Mouse (Mus musculus) kidney, embryonic 16.5 days (tissue): ENCODE measurements around the gene Scgb2a2. TPM values are rescaled to one million over a fixed set of nuclear protein-coding genes. Genes with fewer than 3 reads are reported as not detected.
"Not testable (repeated sequence)": the region's sequence is repeated elsewhere in the genome, so short reads cannot be mapped to it uniquely, and the experiment has no call there.

Experiments used
- ATAC-seq: fragments of 200-750 bp; cut with Nextera tagmentation; 2 replicates; pipeline ENCODE4 v1.8.0; 2017; ENCODE audit warnings: moderate TSS enrichment; ENCODE audit not compliant: low FRiP score, low TSS enrichment
- H3K27ac ChIP-seq: fragments of 300-500 bp; sonication (generic); 2 replicates; pipeline ENCODE4 v1.5.1; 2014; ENCODE audit warnings: low read length
- H3K27me3 ChIP-seq: fragments of 300-500 bp; sonication (generic); 2 replicates; pipeline ENCODE4 v1.6.1; 2014; ENCODE audit warnings: low read length, control low read depth, mixed read lengths; ENCODE audit not compliant: insufficient read depth
- H3K36me3 ChIP-seq: fragments of 300-500 bp; sonication (generic); 2 replicates; pipeline ENCODE4 v1.6.1; 2014; ENCODE audit warnings: low read length, control low read depth, mixed read lengths; ENCODE audit not compliant: insufficient read depth
- H3K4me1 ChIP-seq: fragments of 300-500 bp; sonication (generic); 2 replicates; pipeline ENCODE4 v1.6.1; 2014; ENCODE audit warnings: low read length, control low read depth, mixed read lengths; ENCODE audit not compliant: insufficient read depth
- H3K4me2 ChIP-seq: fragments of 300-500 bp; sonication (generic); replicated peaks from 2 replicates; pipeline ENCODE4 v1.6.1; 2014; ENCODE audit warnings: low read depth, low read length
- H3K4me3 ChIP-seq: fragments of 300-500 bp; sonication (generic); 2 replicates; pipeline ENCODE4 v1.5.1; 2014; ENCODE audit warnings: mild to moderate bottlenecking, low read length
- H3K9ac ChIP-seq: fragments of 300-500 bp; sonication (generic); replicated peaks from 2 replicates; pipeline ENCODE4 v1.6.1; 2014; ENCODE audit warnings: low read length
- H3K9me3 ChIP-seq: fragments of 300-500 bp; sonication (generic); 2 replicates; pipeline ENCODE4 v1.6.1; 2016; ENCODE audit warnings: low read length, control low read depth
- WGBS: fragments of 180-500 bp; shearing (Covaris S2); extraction: QIAGEN DNeasy Blood & Tissue Kit; methylation state at CpG from one replicate; pipeline ENCODE4 v1.1.7; 2014; 5-methylcytosine and 5-hydroxymethylcytosine counted together
- polyA plus RNA-seq: library from polyadenylated mRNA; unstranded; fragments of >200 nt; fragmentation: Nextera tagmentation; extraction: Ambion mirVana; gene quantifications from 2 replicates; pipeline ENCODE4 v1.2.1, GENCODE M21; 2015

The Scgb2a2 gene
- not detected in 2 replicates for polyA plus RNA-seq

DNA sequence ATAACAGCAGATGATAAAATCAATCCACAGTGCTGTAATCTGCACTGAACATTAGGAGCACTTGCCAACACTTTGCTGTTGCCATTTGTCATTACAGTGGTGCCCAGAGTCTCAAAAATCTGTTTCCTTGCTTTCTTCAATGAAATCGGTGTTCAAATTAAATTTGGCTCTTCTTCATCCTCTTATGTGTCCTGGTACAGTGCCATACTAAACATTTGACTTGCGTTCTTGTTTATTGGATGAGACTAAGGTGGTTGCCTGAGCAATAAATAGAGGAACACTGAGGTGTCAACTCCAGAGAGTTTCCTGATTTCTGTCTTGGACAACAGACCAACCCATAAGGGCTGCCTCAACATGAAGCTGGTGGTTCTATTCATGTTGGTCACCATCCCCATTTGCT lies at the start of gene Scgb2a2:
Gene Scgb2a2 (plus strand): TSS at position 301 of the 400 bp plus-strand sequence.
- Histone ChIP-seq H3K36me3 (no peaks in the 10 kb centered on the region), H3K27me3 (no peaks in the 10 kb centered on the region), H3K4me3 (no peak within 1 kb of the TSS), H3K9ac (no peak within 1 kb of the TSS), H3K27ac (no peak within 1 kb of the TSS), H3K9me3 (no peaks in the 10 kb centered on the region), H3K4me1 (no peaks in the 10 kb centered on the region), H3K4me2 (no peak within 1 kb of the TSS)
- WGBS = 83% methylated on average over 2 of the region's 2 CpGs
- ATAC-seq = no peak

DNA sequence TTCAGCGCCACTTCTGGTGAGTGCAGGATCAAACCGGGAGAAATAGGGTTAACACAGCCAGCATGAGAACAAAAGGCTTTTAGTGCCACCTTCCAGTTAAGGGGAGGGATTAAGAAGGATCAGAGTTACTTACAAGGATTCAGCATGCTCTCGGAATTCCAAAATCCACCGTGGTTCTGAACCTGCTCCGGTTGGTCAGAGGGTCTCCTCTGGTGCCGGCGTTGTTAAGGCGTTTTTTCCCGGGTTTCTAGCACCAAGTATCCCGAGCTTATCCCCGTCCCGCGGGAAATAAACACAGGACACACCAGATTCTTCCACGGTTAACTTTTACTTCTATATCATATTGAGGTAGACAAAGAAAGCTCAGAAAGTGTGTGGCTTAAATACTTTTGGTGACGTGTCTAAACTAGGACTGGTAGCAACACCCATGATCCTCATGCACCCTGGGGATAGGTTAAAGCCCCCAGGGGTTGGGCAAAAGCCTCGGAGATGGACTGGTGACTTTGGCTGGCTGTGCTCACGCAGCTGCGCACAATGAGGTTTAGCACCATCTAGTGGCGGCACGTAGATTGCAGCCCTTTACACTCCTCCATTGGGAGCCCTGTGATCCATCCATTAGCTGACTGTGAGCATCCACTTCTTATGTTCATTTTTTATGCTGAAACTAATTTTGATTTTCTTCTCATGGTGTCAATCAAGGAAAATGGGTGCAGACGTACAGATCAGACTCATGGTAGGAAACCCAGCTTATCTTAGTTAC lies 10.6 kb upstream of the Scgb2a2 start:
- H3K9ac ChIP-seq, H3K36me3 ChIP-seq, H3K9me3 ChIP-seq, H3K27ac ChIP-seq, H3K4me1 ChIP-seq, H3K27me3 ChIP-seq: not testable (repeated sequence)
- ATAC-seq = peak; percentile 93
- Histone ChIP-seq H3K4me3 (peak overlapping the region; percentile 37), H3K4me2 (peak overlapping the region; percentile 33)
- WGBS = 12% methylated on average over 18 of the region's 21 CpGs

DNA sequence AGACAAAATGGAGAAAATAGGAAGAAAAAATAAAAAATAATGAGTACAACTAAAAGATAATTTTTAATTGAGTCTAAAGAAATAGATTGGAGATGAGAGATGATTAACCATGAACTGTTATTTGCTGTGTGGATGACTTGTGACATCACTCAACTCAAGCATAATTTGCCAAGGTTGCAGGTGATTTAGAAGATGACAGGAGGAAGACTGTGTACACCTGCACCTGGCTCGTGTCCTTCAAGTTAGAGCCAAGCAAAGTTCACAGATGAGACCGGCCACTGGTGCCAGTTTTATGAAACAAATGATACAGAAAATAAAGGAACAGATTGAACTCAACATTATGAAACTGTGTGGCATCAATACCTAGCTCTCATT lies 10.0 kb upstream of the Scgb2a2 start:
- 50% methylated on average over 2 of the region's 2 CpGs for WGBS
- no peaks in the 10 kb centered on the region for H3K27me3 ChIP-seq
- H3K9me3 ChIP-seq = no peaks in the 10 kb centered on the region
- H3K27ac ChIP-seq = no peak overlapping the region
- no peak overlapping the region for H3K4me2 ChIP-seq
- no peaks in the 10 kb centered on the region for H3K36me3 ChIP-seq
- no peak overlapping the region for H3K4me3 ChIP-seq
- no peak overlapping the region for H3K9ac ChIP-seq
- H3K4me1 ChIP-seq = no peaks in the 10 kb centered on the region
- ATAC-seq = peak; percentile 57; the same call in 1 of the 2 replicates

DNA sequence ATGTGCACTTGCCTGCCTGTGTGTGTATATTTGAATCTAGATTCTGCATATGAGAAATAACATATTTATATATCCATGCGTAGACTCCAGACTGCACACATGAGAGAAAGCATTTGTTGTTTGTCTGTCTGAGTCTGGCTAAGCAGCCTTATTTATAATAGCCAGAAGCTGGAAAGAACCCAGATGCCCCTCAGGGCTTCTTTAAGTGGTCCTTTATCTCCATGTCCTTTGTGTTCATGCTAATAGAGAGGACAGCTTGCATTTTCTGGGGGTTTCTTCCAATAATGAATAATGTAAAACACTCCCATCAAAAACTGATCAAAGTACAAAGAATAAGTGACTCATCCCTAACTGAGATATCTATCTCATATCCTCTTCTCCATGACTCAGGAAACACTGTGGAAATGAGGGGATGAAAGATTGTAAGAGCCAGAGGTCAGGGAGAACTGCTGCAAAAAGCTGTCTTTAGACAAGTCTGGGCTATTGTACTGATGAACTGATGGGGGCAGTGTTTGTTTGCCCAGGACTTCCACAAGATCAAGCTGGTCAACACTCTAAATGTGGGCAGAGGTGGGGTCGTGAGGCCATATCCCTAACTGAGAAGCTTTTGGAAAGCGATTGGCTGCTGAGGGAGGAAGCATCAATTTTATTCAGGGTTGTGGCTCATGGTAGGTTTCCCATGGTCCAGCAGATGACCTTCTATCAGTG lies 2.2 kb downstream of the Scgb2a2 start:
- H3K4me2 ChIP-seq, H3K27ac ChIP-seq, H3K9me3 ChIP-seq, H3K36me3 ChIP-seq, H3K9ac ChIP-seq, H3K4me3 ChIP-seq, H3K4me1 ChIP-seq, H3K27me3 ChIP-seq, ATAC-seq: not testable (repeated sequence)
- WGBS = 65% methylated on average over 3 of the region's 3 CpGs

DNA sequence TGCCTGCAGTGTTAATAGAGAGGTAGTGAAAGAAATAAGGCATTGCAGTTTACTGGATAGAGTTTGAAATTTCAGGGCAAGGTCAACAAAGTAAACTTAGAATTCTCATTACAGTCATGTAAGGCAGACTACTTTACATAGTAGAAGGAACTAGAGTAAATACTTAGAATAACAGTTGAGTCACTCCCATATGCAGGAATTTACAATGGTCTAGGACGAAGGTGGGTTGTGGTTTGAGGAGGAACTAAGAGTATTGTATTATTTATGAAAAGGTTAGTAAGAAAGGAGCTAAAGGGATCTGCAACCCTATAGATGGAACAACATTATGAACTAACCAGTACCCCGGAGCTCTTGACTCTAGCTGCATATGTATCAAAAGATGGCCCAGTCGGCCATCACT lies 13.5 kb downstream of the Scgb2a2 start:
- H3K36me3 ChIP-seq, H3K9ac ChIP-seq, H3K27ac ChIP-seq, H3K9me3 ChIP-seq, H3K4me2 ChIP-seq, H3K4me3 ChIP-seq, H3K27me3 ChIP-seq, H3K4me1 ChIP-seq, ATAC-seq: not testable (repeated sequence)
- WGBS = 93% methylated on average over 2 of the region's 3 CpGs

DNA sequence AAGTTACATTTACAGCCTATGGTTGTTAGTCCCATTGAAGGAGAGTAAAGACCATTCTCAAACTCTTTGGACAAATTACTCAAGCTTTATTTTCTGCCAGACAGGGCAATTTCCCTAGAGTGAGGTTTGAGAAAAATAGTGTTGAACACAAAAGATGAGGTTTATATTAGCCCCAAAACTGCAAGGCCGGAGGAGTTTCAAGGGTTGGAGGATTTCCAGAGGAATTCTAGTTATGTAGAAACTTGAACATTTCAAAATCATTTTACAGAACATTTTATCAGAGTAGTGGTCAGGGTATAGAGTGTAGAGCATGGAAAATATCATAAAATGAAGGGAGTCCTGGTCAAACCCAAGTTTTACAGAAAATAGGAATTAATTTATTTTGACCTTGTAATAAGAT lies 17.5 kb downstream of the Scgb2a2 start:
- Histone ChIP-seq H3K4me3 (no peak overlapping the region), H3K27ac (no peak overlapping the region), H3K9ac (no peak overlapping the region), H3K9me3 (no peaks in the 10 kb centered on the region), H3K4me1 (no peaks in the 10 kb centered on the region), H3K4me2 (no peak overlapping the region), H3K36me3 (0 out of 2 replicates have a peak, but pooled peaks cover 4% of the 10 kb centered on the region), H3K27me3 (no peaks in the 10 kb centered on the region)
- ATAC-seq = no peak
- 71% methylated on average over 1 of the region's 1 CpGs for WGBS

DNA sequence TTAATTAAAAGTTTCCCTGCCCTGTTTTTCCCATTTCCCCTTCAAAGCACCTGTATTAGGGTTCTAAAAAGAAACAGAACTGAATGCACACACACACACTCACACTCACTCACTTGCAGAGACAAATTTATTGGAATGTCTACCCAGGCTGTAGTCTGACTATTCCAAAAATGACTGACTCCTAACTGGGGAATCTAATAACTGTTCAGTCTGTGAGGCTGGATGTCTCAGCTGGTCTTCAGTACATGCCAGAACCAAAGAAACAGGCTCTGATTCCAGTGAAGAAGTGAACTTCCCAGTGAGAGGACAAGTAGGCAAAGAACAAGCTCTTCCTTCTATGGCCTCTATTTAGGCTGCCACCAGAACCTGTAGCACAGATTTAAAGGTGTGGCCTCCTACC lies 18.1 kb downstream of the Scgb2a2 start:
- H3K27me3 ChIP-seq = no peaks in the 10 kb centered on the region
- H3K4me3 ChIP-seq = no peak overlapping the region
- no peak for ATAC-seq
- peaks cover 4% of the 10 kb centered on the region; the same call in 1 of the 2 replicates for H3K36me3 ChIP-seq
- H3K9ac ChIP-seq = no peak overlapping the region
- no peaks in the 10 kb centered on the region for H3K9me3 ChIP-seq
- no peak overlapping the region for H3K27ac ChIP-seq
- no peaks in the 10 kb centered on the region for H3K4me1 ChIP-seq
- H3K4me2 ChIP-seq = no peak overlapping the region

DNA sequence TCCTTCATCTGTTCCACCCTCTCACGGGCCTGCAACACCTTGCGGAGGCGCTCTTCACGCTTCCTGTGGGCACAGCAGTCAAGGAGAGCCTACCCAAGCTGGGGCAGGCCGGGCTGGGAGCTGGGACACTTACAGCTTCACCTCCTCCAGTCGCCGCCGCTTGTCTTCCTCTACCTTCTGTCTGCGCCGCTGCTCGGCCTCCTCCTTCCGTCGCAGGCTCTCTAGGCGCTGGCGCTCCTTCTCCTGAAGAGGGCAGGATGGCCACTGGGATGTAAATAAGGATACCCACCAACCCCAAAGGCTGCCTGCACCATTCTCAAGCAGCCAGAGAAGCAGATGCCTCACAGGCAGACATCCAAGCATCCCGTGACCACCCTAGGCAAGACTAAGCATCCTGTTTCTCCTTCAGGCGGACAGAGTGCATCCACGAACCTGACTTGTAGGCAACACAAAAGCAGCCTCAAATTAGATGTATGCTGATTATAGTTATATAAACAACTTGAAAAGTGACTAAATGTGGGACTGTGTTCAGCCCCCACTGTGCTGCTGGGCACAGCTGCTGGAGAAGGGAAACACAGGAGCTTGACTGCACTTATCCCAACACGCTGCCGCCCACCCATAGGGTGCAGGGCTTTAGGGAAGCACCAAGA lies 30.9 kb downstream of the Scgb2a2 start:
- Histone ChIP-seq H3K9me3 (no peaks in the 10 kb centered on the region), H3K4me1 (no peaks in the 10 kb centered on the region), H3K27me3 (no peaks in the 10 kb centered on the region), H3K27ac (no peak overlapping the region), H3K9ac (no peak overlapping the region), H3K36me3 (peaks cover 85% of the 10 kb centered on the region), H3K4me3 (no peak overlapping the region), H3K4me2 (no peak overlapping the region)
- WGBS = 96% methylated on average over 20 of the region's 20 CpGs
- no peak for ATAC-seq

DNA sequence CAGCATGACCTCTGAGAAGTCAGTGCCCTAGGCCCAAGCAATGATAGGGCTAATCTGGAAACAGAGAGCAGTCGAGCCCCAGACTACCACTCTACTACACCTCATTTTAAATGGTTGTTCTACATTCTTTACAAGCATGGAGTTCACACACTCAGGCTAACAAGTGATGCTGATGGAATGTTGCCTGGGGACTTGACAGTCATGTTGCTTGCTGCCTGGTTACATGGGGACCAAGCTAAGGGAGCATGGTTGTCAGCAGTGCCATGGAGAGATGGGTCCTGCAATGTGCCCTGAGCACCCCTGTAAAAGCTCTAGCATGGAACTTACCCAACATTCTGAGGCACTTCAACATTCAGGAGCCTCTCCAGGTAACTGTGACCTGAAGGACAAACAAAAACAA lies 39.0 kb downstream of the Scgb2a2 start:
- Histone ChIP-seq H3K4me1 (no peaks in the 10 kb centered on the region), H3K4me3 (no peak overlapping the region), H3K36me3 (peaks cover 82% of the 10 kb centered on the region), H3K27me3 (no peaks in the 10 kb centered on the region), H3K4me2 (no peak overlapping the region), H3K9ac (no peak overlapping the region), H3K9me3 (no peaks in the 10 kb centered on the region), H3K27ac (no peak overlapping the region)
- no peak for ATAC-seq
- WGBS = 93% methylated on average over 1 of the region's 1 CpGs

DNA sequence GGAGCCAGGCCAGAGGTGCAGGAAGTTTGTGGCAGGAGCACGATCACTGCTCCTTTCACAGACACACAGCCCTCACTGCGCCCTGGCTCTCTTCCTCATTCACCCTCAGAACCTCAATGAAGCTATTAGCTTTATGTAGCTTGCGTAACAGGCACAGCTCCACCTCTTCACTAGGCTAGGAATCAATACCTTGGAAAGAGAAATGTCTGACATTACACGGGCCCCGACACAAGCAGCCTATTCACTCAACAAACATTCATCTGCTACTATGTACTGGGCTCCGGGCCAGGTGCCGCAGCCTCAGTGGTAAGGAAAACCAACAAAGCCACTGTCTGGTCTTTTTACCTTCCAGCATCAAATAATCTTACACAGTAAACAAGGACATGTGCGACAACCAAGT lies 39.4 kb downstream of the Scgb2a2 start:
- Histone ChIP-seq H3K27me3 (no peaks in the 10 kb centered on the region), H3K4me3 (no peak overlapping the region), H3K9me3 (no peaks in the 10 kb centered on the region), H3K36me3 (peaks cover 82% of the 10 kb centered on the region), H3K4me2 (no peak overlapping the region), H3K4me1 (no peaks in the 10 kb centered on the region), H3K27ac (no peak overlapping the region), H3K9ac (no peak overlapping the region)
- 92% methylated on average over 8 of the region's 8 CpGs for WGBS
- no peak for ATAC-seq
